Mouse (Mus musculus): ENCODE results near the gene Olfml1. TPM values are rescaled to one million over a fixed set of nuclear protein-coding genes. Genes with fewer than 3 reads are reported as not detected.

The Olfml1 gene
- 1.2 and 1.5 TPM in 2 replicates for polyA plus RNA-seq (2015; fragmentation: Nextera tagmentation; extraction: Ambion mirVana)

DNA sequence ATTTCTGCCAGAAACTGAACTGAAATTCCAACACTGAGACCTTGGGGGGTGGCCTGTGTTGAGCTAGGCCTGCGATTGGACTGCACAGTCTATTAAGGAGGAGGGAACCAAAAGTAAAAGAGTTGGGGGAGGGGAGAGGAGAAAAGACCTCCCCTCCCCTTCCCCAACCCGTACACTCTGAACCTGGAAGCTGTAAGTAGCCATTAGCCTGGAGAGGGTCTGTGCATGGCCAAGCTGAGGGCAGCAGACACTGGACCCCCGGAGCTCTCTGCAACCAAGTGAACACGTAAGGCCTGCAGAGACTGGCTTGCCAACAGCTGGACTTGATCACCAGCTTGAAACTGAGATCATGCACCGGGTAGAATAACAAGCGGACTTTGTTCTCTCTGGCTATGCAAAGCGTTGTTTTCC lies at the start of gene Olfml1:
Olfml1 (plus strand) TSS at position 186 of the 411 bp plus-strand sequence.
- H3K4me2 ChIP-seq: no peak within 1 kb of the TSS
- H3K4me3 ChIP-seq (replicated peaks): 0 out of 2 replicates have a peak within 1 kb of the TSS, but pooled peaks have one; percentile 11
- H3K27me3 ChIP-seq: no peaks in the 10 kb centered on the region
- H3K9ac ChIP-seq: no peak within 1 kb of the TSS
- no peak within 1 kb of the TSS; the same call in 1 of the 2 replicates for H3K27ac ChIP-seq (replicated peaks)
- no peaks in the 10 kb centered on the region for H3K36me3 ChIP-seq (replicated peaks)
- H3K9me3 ChIP-seq (replicated peaks): no peaks in the 10 kb centered on the region
- WGBS (ENCODE audit: insufficient replicate concordance): 63% methylated on average over 7 of the region's 7 CpGs
- ATAC-seq (ENCODE audit: insufficient read depth): no peak
- H3K4me1 ChIP-seq (replicated peaks): no peaks in the 10 kb centered on the region

- Histone ChIP-seq H3K27ac (replicated peaks) (no peak overlapping the region), H3K4me2 (no peak overlapping the region), H3K27me3 (no peaks in the 10 kb centered on the region), H3K4me1 (replicated peaks) (no peaks in the 10 kb centered on the region), H3K9ac (no peak overlapping the region), H3K36me3 (replicated peaks) (no peaks in the 10 kb centered on the region), H3K4me3 (replicated peaks) (no peak overlapping the region), H3K9me3 (replicated peaks) (no peaks in the 10 kb centered on the region)
- 63% methylated on average over 12 of the region's 12 CpGs for WGBS (ENCODE audit: insufficient replicate concordance)
- no peak for ATAC-seq (ENCODE audit: insufficient read depth)
Measured at GRCm38 (mm10) chr7:107519256-107520025, 47.8 kb upstream of the Olfml1 start.

GRCm38 (mm10) chr7:107521411-107521810 lies 45.8 kb upstream of the Olfml1 start:
- 72% methylated on average over 6 of the region's 6 CpGs for WGBS (ENCODE audit: insufficient replicate concordance)

GRCm38 (mm10) chr7:107526299-107526698 lies 40.9 kb upstream of the Olfml1 start:
- no peak overlapping the region for H3K27ac ChIP-seq (replicated peaks)
- no peaks in the 10 kb centered on the region for H3K27me3 ChIP-seq
- H3K4me2 ChIP-seq: no peak overlapping the region
- H3K36me3 ChIP-seq (replicated peaks): no peaks in the 10 kb centered on the region
- H3K9me3 ChIP-seq (replicated peaks): no peaks in the 10 kb centered on the region
- no peaks in the 10 kb centered on the region for H3K4me1 ChIP-seq (replicated peaks)
- no peak for ATAC-seq (ENCODE audit: insufficient read depth)
- WGBS (ENCODE audit: insufficient replicate concordance): 23% methylated on average over 1 of the region's 1 CpGs
- H3K4me3 ChIP-seq (replicated peaks): no peak overlapping the region
- H3K9ac ChIP-seq: no peak overlapping the region

More at GRCm38 (mm10) chr7:107521411-107521810, 45.8 kb upstream of the Olfml1 start:
- H3K4me2 ChIP-seq: no peak overlapping the region
- no peak overlapping the region for H3K9ac ChIP-seq
- H3K9me3 ChIP-seq (replicated peaks): no peaks in the 10 kb centered on the region
- H3K27me3 ChIP-seq: no peaks in the 10 kb centered on the region
- no peak overlapping the region for H3K27ac ChIP-seq (replicated peaks)
- H3K36me3 ChIP-seq (replicated peaks): no peaks in the 10 kb centered on the region
- H3K4me3 ChIP-seq (replicated peaks): no peak overlapping the region
- no peaks in the 10 kb centered on the region for H3K4me1 ChIP-seq (replicated peaks)
- ATAC-seq (ENCODE audit: insufficient read depth): no peak

DNA sequence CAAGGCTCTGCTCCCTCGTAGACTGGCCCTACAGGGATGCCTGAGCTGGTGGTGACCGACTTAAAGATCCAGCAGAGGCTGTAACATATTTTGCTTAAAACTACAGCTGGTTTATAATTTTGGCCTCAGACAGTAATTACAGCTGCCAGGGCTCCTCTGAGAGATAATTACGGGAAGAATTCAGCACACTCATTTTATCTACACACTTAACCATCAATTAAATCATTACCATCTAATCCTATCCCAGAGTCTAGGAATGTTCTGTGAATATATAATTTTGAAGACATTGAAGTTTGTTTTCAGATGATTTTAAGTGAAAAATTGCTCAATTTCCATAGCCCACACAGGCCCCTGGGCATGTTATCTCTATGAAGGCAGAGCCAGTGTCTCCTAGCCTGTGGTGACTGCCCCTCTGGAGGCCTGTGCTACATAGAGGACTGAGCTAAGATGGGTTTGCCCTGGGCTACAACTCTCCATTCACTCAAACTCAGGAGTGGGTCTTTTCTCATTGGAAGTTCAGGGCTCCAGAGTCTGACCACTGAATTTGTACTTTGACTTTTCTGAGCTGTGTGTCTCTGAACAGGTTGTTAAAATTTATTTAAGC lies 39.0 kb upstream of the Olfml1 start:
- H3K9me3 ChIP-seq (replicated peaks): no peaks in the 10 kb centered on the region
- no peak overlapping the region for H3K9ac ChIP-seq
- no peaks in the 10 kb centered on the region for H3K27me3 ChIP-seq
- H3K4me3 ChIP-seq (replicated peaks): no peak overlapping the region
- no peak overlapping the region for H3K27ac ChIP-seq (replicated peaks)
- no peaks in the 10 kb centered on the region for H3K36me3 ChIP-seq (replicated peaks)
- no peak overlapping the region for H3K4me2 ChIP-seq
- no peak for ATAC-seq (ENCODE audit: insufficient read depth)
- H3K4me1 ChIP-seq (replicated peaks): no peaks in the 10 kb centered on the region
- 52% methylated on average over 3 of the region's 3 CpGs for WGBS (ENCODE audit: insufficient replicate concordance)

DNA sequence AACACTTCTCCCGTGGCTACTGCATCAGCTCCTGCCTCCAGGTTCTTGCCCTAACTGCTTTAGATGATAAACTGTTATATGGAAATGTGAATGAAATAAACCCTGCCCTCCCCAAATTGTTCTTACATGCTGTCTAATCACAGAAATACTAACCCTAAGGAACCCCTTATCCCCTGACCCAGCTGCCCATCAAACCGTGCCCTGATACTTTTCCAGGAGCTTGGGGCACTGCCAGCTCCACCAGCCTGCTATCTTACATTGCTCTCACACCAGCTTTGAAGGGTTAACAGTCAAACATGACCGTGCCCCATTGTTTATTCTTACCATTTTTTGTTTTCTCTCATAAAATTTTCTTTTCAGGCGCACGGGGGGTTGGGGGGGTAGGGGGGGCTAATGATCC lies 37.9 kb upstream of the Olfml1 start:
- H3K4me3 ChIP-seq (replicated peaks): no peak overlapping the region
- no peaks in the 10 kb centered on the region for H3K27me3 ChIP-seq
- H3K9me3 ChIP-seq (replicated peaks): no peaks in the 10 kb centered on the region
- H3K27ac ChIP-seq (replicated peaks): no peak overlapping the region
- no peaks in the 10 kb centered on the region for H3K4me1 ChIP-seq (replicated peaks)
- H3K4me2 ChIP-seq: no peak overlapping the region
- H3K9ac ChIP-seq: no peak overlapping the region
- no peaks in the 10 kb centered on the region for H3K36me3 ChIP-seq (replicated peaks)
- no peak for ATAC-seq (ENCODE audit: insufficient read depth)
- 50% methylated on average over 5 of the region's 5 CpGs for WGBS (ENCODE audit: insufficient replicate concordance)

DNA sequence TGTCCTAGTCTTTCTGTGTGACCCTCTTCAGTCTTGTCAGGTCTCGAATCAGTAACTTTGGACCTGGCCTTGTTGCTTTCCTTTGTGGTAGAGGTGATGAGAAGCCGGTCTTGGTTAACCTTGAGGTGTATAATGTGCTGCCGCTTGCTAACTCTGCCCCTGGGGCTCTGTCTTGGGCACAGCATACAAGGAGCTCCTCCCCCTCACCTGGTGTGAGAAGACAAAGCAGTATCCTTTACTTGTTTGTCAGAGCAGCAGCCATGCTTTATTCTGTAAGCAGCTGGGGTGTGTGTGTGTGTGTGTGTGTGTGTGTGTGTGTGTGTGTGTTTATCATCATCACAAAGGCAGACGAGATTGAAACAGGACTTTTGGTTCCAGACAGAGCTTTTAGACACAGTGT lies 31.9 kb upstream of the Olfml1 start:
- no peak overlapping the region for H3K4me3 ChIP-seq (replicated peaks)
- 49% methylated on average over 4 of the region's 4 CpGs for WGBS (ENCODE audit: insufficient replicate concordance)
- H3K36me3 ChIP-seq (replicated peaks): no peaks in the 10 kb centered on the region
- no peaks in the 10 kb centered on the region for H3K27me3 ChIP-seq
- H3K9ac ChIP-seq: no peak overlapping the region
- no peak for ATAC-seq (ENCODE audit: insufficient read depth)
- H3K4me1 ChIP-seq (replicated peaks): no peaks in the 10 kb centered on the region
- no peaks in the 10 kb centered on the region for H3K9me3 ChIP-seq (replicated peaks)
- H3K4me2 ChIP-seq: no peak overlapping the region
- no peak overlapping the region for H3K27ac ChIP-seq (replicated peaks)

DNA sequence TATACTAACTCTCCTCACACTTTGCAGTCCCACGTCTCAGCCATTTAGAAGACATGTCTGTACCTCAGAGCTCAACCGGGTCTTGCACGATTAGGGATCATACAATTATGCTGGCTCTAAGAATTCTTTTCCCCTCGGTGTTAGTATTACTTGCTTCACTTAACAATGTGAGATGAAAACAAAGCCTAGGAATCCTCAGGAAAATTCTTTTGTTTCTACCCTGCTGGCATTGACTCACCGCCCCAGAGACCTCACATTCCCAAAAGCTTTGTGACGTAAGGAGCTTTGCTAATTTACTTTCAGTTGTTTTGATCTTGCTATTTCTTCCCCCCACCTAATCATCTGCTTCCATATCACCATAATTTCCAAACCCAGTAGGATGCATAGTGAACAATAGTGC lies 30.7 kb upstream of the Olfml1 start:
- WGBS (ENCODE audit: insufficient replicate concordance): 63% methylated on average over 6 of the region's 6 CpGs
- no peak overlapping the region for H3K9ac ChIP-seq

GRCm38 (mm10) chr7:107540034-107540433 lies 27.2 kb upstream of the Olfml1 start:
- no peaks in the 10 kb centered on the region for H3K27me3 ChIP-seq
- H3K4me3 ChIP-seq (replicated peaks): no peak overlapping the region
- H3K4me1 ChIP-seq (replicated peaks): no peaks in the 10 kb centered on the region
- H3K36me3 ChIP-seq (replicated peaks): no peaks in the 10 kb centered on the region
- H3K9me3 ChIP-seq (replicated peaks): no peaks in the 10 kb centered on the region
- H3K27ac ChIP-seq (replicated peaks): no peak overlapping the region
- no peak overlapping the region for H3K9ac ChIP-seq
- WGBS (ENCODE audit: insufficient replicate concordance): 5% methylated on average over 4 of the region's 4 CpGs
- no peak overlapping the region for H3K4me2 ChIP-seq
- ATAC-seq (ENCODE audit: insufficient read depth): no peak

More for the DNA sequence above, 30.7 kb upstream of the Olfml1 start:
- Histone ChIP-seq H3K4me2 (no peak overlapping the region), H3K4me3 (replicated peaks) (no peak overlapping the region), H3K4me1 (replicated peaks) (no peaks in the 10 kb centered on the region), H3K27me3 (no peaks in the 10 kb centered on the region), H3K27ac (replicated peaks) (no peak overlapping the region), H3K9me3 (replicated peaks) (no peaks in the 10 kb centered on the region), H3K36me3 (replicated peaks) (no peaks in the 10 kb centered on the region)
- no peak for ATAC-seq (ENCODE audit: insufficient read depth)

DNA sequence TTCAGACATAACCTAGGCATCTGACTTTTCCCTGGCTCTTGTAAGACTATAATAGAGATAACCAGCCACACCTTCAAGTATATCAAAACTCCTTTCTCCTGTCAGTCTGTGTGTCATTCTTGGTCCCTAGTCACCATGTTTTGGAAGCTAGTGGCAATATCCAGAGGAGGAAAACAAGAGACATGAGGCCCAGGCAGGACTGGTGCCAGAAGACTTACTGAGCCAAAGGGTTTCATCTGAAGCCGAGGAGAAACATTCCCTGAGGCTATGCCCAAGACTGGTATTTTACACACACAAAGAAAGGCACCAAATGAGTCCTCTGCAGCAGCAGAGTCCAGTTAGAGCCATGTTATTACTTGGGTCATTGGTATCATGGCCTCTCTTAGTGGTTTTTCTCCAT lies 22.2 kb upstream of the Olfml1 start:
- Histone ChIP-seq H3K36me3 (replicated peaks) (no peaks in the 10 kb centered on the region), H3K4me3 (replicated peaks) (no peak overlapping the region), H3K9ac (no peak overlapping the region), H3K4me1 (replicated peaks) (no peaks in the 10 kb centered on the region), H3K27ac (replicated peaks) (no peak overlapping the region), H3K9me3 (replicated peaks) (no peaks in the 10 kb centered on the region), H3K27me3 (no peaks in the 10 kb centered on the region), H3K4me2 (no peak overlapping the region)
- no peak for ATAC-seq (ENCODE audit: insufficient read depth)
- WGBS (ENCODE audit: insufficient replicate concordance): 45% methylated on average over 1 of the region's 1 CpGs

DNA sequence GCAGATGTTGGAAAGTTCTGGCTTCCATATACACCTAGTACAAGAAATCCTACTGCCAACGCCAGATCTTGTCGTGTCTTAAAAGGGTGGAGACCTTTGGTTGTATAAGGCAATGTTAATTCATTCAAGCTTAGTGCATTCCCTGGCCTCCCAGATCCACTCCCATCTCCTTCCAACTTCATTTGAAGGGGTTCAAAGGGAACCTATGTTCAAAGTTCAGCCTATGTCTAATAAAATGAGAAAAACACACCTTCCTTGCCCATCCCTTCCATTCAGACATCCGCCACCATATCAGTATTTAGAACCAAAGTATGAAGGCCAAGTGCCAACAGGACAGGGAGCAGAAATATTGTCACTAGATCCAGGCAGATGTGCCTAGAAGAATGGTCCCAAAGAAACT lies 19.4 kb upstream of the Olfml1 start:
- H3K9ac ChIP-seq: no peak overlapping the region
- no peak overlapping the region for H3K4me3 ChIP-seq (replicated peaks)
- WGBS (ENCODE audit: insufficient replicate concordance): 69% methylated on average over 3 of the region's 3 CpGs
- H3K27me3 ChIP-seq: no peaks in the 10 kb centered on the region
- no peak for ATAC-seq (ENCODE audit: insufficient read depth)
- no peaks in the 10 kb centered on the region for H3K36me3 ChIP-seq (replicated peaks)
- H3K4me2 ChIP-seq: no peak overlapping the region
- H3K9me3 ChIP-seq (replicated peaks): no peaks in the 10 kb centered on the region
- no peak overlapping the region for H3K27ac ChIP-seq (replicated peaks)
- H3K4me1 ChIP-seq (replicated peaks): no peaks in the 10 kb centered on the region
